Mouse (Mus musculus) myocyte (in vitro differentiated cells): ENCODE measurements around the gene Grm1. TPM values are rescaled to one million over a fixed set of nuclear protein-coding genes. Genes with fewer than 3 reads are reported as not detected.

ENCODE experiments used
- H3K27me3 ChIP-seq: one replicate; pipeline ENCODE4 v1.6.1; 2011; ENCODE audit not compliant: control insufficient read depth, insufficient read depth, insufficient read length
- H3K36me3 ChIP-seq: one replicate; pipeline ENCODE4 v1.6.1; 2011; ENCODE audit not compliant: control insufficient read depth, insufficient read depth
- H3K4me2 ChIP-seq: one replicate; pipeline ENCODE4 v1.6.1; 2011; ENCODE audit warnings: low read depth, control low read depth
- H3K4me3 ChIP-seq: one replicate; pipeline ENCODE4 v1.5.1; 2011; ENCODE audit warnings: mild to moderate bottlenecking, control low read depth, moderate library complexity
- H3K79me2 ChIP-seq: one replicate; pipeline ENCODE4 v1.6.1; 2011; ENCODE audit not compliant: control insufficient read depth, insufficient read depth
- H3ac ChIP-seq: one replicate; pipeline ENCODE4 v1.6.1; 2011; ENCODE audit not compliant: control insufficient read depth, insufficient read length
- CEBPB ChIP-seq: IDR thresholded peaks from 2 replicates; pipeline ENCODE4 v1.6.1; 2011; ENCODE audit warnings: mild to moderate bottlenecking, moderate library complexity; ENCODE audit not compliant: poor library complexity, insufficient read depth, severe bottlenecking
- E2F4 ChIP-seq: IDR thresholded peaks from one replicate; pipeline ENCODE4 v1.6.1; 2011; ENCODE audit warnings: mild to moderate bottlenecking, control low read depth, moderate library complexity; ENCODE audit not compliant: insufficient read depth
- MAX ChIP-seq: IDR thresholded peaks from one replicate; pipeline ENCODE4 v1.6.1; 2011; ENCODE audit warnings: low read depth, mild to moderate bottlenecking, control low read depth
- MYOD1 ChIP-seq, 3 experiments: IDR thresholded peaks; one replicate each; pipeline ENCODE4 v1.6.1; 2011; ENCODE audit warnings: control low read depth in 2 of 3, low read depth in 2 of 3, mild to moderate bottlenecking in 2 of 3, moderate library complexity in 1 of 3; ENCODE audit not compliant: insufficient read length in 2 of 3, control insufficient read depth in 1 of 3
- MYOG ChIP-seq, 3 experiments: IDR thresholded peaks; one replicate each; pipeline ENCODE4 v1.6.1; 2011; ENCODE audit warnings: control low read depth in 2 of 3, low read depth in 2 of 3, mild to moderate bottlenecking in 2 of 3; ENCODE audit not compliant: insufficient read length in 2 of 3, control insufficient read depth in 1 of 3, insufficient read depth in 1 of 3
- POLR2A ChIP-seq: IDR thresholded peaks from one replicate; pipeline ENCODE4 v1.6.1; 2011; ENCODE audit warnings: low read depth, mild to moderate bottlenecking, control low read depth, moderate library complexity; ENCODE audit not compliant: insufficient read length
- POLR2AphosphoS2 ChIP-seq: IDR thresholded peaks from one replicate; pipeline ENCODE4 v1.6.1; 2011; ENCODE audit warnings: low read depth, control low read depth; ENCODE audit not compliant: insufficient read length
- REST ChIP-seq: IDR thresholded peaks from one replicate; pipeline ENCODE4 v1.6.1; 2011; ENCODE audit warnings: mild to moderate bottlenecking, control low read depth, moderate library complexity; ENCODE audit not compliant: insufficient read depth, insufficient read length
- SRF ChIP-seq: IDR thresholded peaks from one replicate; pipeline ENCODE4 v1.6.1; 2011; ENCODE audit warnings: low read depth; ENCODE audit not compliant: control insufficient read depth, insufficient read length
- TCF12 ChIP-seq: IDR thresholded peaks from one replicate; pipeline ENCODE4 v1.6.1; 2011; ENCODE audit warnings: mild to moderate bottlenecking, control low read depth; ENCODE audit not compliant: poor library complexity, insufficient read depth, severe bottlenecking
- TCF3 ChIP-seq: IDR thresholded peaks from one replicate; pipeline ENCODE4 v1.6.1; 2011; ENCODE audit warnings: low read depth, control low read depth; ENCODE audit not compliant: insufficient read length
- USF1 ChIP-seq: IDR thresholded peaks from one replicate; pipeline ENCODE4 v1.6.1; 2011; ENCODE audit warnings: low read depth, mild to moderate bottlenecking, control low read depth, moderate library complexity
- polyA plus RNA-seq: library from polyadenylated mRNA; unstranded; fragments of >200 nt; fragmentation: generic; extraction: Trizol; gene quantifications from one replicate; pipeline ENCODE4 v1.2.1, GENCODE M21; 2012; ENCODE audit warnings: missing spikeins

Grm1 gene
- polyA plus RNA-seq, 1 experiment = 0.01 TPM

GRCm38 (mm10) chr10:10942248-10942647 is 139.9 kb downstream of the Grm1 start:
- no peak overlapping the region for H3ac ChIP-seq

GRCm38 (mm10) chr10:10935806-10936205 is 146.3 kb downstream of the Grm1 start:
- TF ChIP-seq POLR2A (no peak), TCF3 (no peak), MAX (no peak), USF1 (no peak), SRF (no peak), POLR2AphosphoS2 (no peak), MYOD1 (IDR thresholded peaks at IDR 0.05; ENCODE audit: control insufficient read depth in 1 of 3, insufficient read length in 2 of 3, low read depth in 2 of 3) (no peak)
- H3K4me3 ChIP-seq = no peak overlapping the region

More at GRCm38 (mm10) chr10:10942248-10942647, 139.9 kb downstream of the Grm1 start:
- no peaks in the 10 kb centered on the region for H3K79me2 ChIP-seq
- H3K27me3 ChIP-seq = no peaks in the 10 kb centered on the region
- no peak overlapping the region for H3K4me2 ChIP-seq
- H3K36me3 ChIP-seq = no peaks in the 10 kb centered on the region
- H3K4me3 ChIP-seq = no peak overlapping the region
- TF ChIP-seq MYOG (IDR thresholded peaks at IDR 0.05; ENCODE audit: control insufficient read depth in 1 of 3, insufficient read depth in 1 of 3, insufficient read length in 2 of 3, low read depth in 2 of 3) (no peak), POLR2A (no peak), E2F4 (no peak), TCF3 (no peak), REST (no peak), CEBPB (no peak), SRF (no peak), TCF12 (no peak), USF1 (no peak), MYOD1 (IDR thresholded peaks at IDR 0.05; ENCODE audit: control insufficient read depth in 1 of 3, insufficient read length in 2 of 3, low read depth in 2 of 3) (no peak), POLR2AphosphoS2 (no peak), MAX (no peak)

GRCm38 (mm10) chr10:10929672-10930071 is 152.5 kb downstream of the Grm1 start:
- TF ChIP-seq TCF12 = no peak
- H3ac ChIP-seq = no peak overlapping the region
- no peak overlapping the region for H3K4me3 ChIP-seq
- no peaks in the 10 kb centered on the region for H3K27me3 ChIP-seq
- H3K79me2 ChIP-seq = no peaks in the 10 kb centered on the region
- no peaks in the 10 kb centered on the region for H3K36me3 ChIP-seq
- H3K4me2 ChIP-seq = no peak overlapping the region

More at GRCm38 (mm10) chr10:10935806-10936205, 146.3 kb downstream of the Grm1 start:
- no peak overlapping the region for H3K4me2 ChIP-seq
- no peaks in the 10 kb centered on the region for H3K79me2 ChIP-seq
- H3K27me3 ChIP-seq = no peaks in the 10 kb centered on the region
- no peaks in the 10 kb centered on the region for H3K36me3 ChIP-seq
- no peak overlapping the region for H3ac ChIP-seq

GRCm38 (mm10) chr10:10928798-10929366 is 153.3 kb downstream of the Grm1 start:
- no peak overlapping the region for H3ac ChIP-seq
- no peaks in the 10 kb centered on the region for H3K27me3 ChIP-seq
- no peaks in the 10 kb centered on the region for H3K79me2 ChIP-seq
- no peaks in the 10 kb centered on the region for H3K36me3 ChIP-seq
- no peak for TF ChIP-seq TCF12
- no peak for TF ChIP-seq MYOG (IDR thresholded peaks at IDR 0.05; ENCODE audit: control insufficient read depth in 1 of 3, insufficient read depth in 1 of 3, insufficient read length in 2 of 3, low read depth in 2 of 3)
- TF ChIP-seq CEBPB = no peak
- TF ChIP-seq USF1 = no peak
- no peak for TF ChIP-seq E2F4
- no peak for TF ChIP-seq MAX
- no peak for TF ChIP-seq TCF3
- TF ChIP-seq SRF = no peak
- TF ChIP-seq POLR2A = no peak
- TF ChIP-seq MYOD1 (IDR thresholded peaks at IDR 0.05; ENCODE audit: control insufficient read depth in 1 of 3, insufficient read length in 2 of 3, low read depth in 2 of 3) = no peak
- TF ChIP-seq REST = no peak
- H3K4me2 ChIP-seq = no peak overlapping the region
- H3K4me3 ChIP-seq = no peak overlapping the region

- TF ChIP-seq REST = no peak
- TF ChIP-seq POLR2AphosphoS2 = no peak
- TF ChIP-seq MYOG (IDR thresholded peaks at IDR 0.05; ENCODE audit: control insufficient read depth in 1 of 3, insufficient read depth in 1 of 3, insufficient read length in 2 of 3, low read depth in 2 of 3) = no peak
- TF ChIP-seq TCF3 = no peak
- TF ChIP-seq USF1 = no peak
- no peak for TF ChIP-seq MYOD1 (IDR thresholded peaks at IDR 0.05; ENCODE audit: control insufficient read depth in 1 of 3, insufficient read length in 2 of 3, low read depth in 2 of 3)
- no peak for TF ChIP-seq POLR2A
- TF ChIP-seq CEBPB = no peak
- no peak for TF ChIP-seq MAX
- TF ChIP-seq E2F4 = no peak
- no peak for TF ChIP-seq SRF
- no peak for TF ChIP-seq TCF12
- no peaks in the 10 kb centered on the region for H3K79me2 ChIP-seq
- no peak overlapping the region for H3K4me2 ChIP-seq
- no peak overlapping the region for H3K4me3 ChIP-seq
- H3K36me3 ChIP-seq = no peaks in the 10 kb centered on the region
- H3K27me3 ChIP-seq = no peaks in the 10 kb centered on the region
- no peak overlapping the region for H3ac ChIP-seq
These were observed 164.2 kb downstream of the Grm1 start for GRCm38 (mm10) chr10:10917857-10918399.
